Mouse (Mus musculus) layer of hippocampus, adult 9-11 months (tissue): ENCODE results near the gene Zfp358.

Experiments used
- DNase-seq: peaks from one replicate; pipeline ENCODE4 v3.0.0; 2022

Gene Zfp358

GRCm38 (mm10) chr8:3500235-3501090 lies 7.5 kb downstream of the Zfp358 start, which contains the start of gene Mcoln1:
Gene Mcoln1 (plus strand): TSS chr8:3500457.
- DNase-seq = peak; percentile 98

DNA sequence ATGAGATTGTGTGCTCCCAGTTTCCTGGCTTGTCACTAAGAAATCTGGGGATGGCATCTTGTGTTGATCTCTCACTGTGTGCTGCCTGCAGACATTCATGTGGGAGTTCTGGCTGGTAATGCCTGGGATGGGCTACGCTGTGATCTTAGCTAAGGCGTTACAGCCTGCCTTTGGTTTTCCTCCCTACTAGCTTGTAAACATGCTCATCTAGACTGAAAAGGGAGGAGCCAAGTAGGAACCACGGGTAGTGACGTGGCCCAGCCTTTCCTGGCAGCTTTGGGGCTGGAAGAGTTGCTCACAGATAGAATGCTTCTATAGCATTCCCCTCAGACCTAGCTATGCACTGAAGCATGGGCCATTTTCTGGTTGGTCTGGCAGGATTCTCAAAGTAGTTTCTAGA lies 9.3 kb downstream of the Zfp358 start:
- peak; percentile 67 for DNase-seq

DNA sequence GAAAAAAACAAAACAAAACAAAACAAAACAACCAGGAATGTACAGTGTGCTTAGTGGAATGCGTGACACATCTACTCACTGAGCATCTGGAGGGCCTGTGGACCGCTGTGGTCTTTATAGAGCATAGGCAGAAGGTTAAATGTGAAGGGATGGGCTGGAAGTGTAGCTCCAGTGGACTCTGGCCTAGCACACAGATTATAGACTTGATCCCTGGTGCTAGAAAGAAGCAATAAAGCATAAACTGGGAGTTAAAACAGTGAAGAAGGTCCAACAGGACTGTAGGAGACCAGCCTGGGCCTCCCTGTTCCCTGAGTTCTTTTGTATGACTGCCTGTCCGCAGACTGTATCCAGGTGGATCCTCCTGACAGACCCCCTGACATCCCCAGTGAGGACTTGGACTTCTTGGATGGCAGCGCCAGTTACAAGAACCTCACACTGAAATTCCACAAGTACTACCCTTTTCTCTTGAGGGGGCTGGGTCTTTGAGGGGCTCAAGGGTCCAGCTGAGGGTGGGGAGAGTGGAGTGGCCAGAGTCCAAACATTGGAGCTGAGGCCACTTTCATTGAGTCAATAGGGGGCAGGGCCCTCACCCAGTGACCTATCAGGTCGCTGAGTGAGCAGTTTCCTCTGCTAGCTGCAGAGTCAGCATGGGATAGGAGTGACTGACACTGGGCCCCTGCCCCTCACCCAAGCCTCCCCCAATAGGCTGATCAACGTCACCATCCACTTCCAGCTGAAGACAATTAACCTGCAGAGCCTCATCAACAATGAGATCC lies 15.2 kb downstream of the Zfp358 start:
- DNase-seq = no peak

DNA sequence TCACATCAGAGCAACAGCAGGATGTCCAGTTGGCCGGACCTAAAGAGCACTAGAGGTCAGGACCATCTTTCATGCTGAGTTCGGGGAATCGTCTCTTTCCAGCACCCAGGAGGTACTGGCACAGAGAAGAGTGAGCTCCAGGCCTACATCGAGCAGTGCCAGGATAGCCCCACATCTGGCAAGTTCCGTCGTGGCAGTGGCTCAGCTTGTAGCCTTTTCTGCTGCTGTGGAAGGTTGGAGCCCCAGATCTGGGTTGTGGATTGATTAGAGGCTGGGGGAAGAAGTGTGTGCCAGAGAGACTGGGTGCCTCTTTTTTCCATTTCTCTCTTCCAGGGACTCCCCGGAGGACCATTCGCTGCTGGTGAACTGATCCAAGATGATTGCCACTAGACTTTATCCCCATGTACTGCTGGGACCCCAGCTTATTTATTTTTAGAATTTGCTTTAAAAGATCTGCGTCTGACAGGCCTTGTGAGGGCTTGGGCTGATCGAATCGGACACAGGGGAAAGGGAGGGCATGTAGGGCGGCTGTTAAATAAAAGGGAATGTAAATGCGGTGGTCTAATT lies 21.8 kb downstream of the Zfp358 start:
- no peak for DNase-seq

DNA sequence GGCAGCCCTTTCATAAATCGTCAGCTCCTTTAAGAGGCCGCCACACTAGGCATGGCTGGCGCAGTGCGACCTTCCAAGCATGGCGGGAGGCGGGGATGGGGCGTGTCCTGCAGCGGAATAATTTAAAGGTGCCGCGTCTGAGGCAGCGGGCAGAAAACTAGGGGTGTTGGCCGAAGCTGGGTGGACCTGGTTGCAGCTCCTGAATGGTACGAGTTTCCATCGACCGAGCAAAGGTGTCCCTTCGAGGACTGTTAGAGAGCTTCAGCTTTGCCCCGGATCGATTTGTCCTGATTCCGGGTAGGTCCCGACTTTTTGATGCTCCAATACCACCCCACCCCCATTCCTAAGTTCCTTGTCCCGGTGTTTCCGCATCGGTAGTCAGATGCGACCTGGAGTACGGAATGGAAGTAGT lies 22.3 kb downstream of the Zfp358 start, which contains the start of gene Pnpla6:
Gene Pnpla6, plus strand, starts transcription at position 125 of the 412 bp plus-strand sequence.
- peak; percentile 87 for DNase-seq

DNA sequence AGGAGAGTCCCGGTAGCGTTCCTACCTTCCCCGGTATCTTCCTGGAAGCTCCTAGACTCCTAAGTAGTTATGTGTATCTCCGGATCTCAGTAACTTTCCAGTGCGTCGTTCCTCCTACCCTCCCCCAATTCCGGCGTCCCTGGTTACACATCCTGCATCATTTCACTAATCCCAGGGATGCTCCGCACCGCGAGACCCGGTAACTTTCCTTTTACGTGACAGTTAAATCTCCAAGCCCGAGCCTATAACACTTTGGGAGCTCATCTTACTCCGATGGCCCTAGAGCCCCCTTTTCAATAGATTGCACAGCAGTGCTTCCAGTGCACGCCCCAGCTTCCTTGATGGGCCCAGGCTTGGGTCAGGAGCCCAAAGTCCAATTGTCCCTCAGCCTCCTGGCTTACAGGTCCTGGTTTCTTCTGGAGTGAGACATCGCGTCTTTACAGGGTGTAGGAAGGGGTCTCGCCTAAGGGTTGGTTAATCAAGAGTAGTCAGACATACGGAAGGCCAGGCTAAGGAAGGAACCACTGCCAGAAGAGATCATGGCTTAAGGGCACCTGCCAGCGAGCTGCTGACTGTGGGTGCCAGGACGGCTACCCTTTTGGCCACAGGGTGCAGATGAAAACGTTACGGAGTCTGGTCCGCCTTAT lies 23.0 kb downstream of the Zfp358 start:
- peak; percentile 59 for DNase-seq

DNA sequence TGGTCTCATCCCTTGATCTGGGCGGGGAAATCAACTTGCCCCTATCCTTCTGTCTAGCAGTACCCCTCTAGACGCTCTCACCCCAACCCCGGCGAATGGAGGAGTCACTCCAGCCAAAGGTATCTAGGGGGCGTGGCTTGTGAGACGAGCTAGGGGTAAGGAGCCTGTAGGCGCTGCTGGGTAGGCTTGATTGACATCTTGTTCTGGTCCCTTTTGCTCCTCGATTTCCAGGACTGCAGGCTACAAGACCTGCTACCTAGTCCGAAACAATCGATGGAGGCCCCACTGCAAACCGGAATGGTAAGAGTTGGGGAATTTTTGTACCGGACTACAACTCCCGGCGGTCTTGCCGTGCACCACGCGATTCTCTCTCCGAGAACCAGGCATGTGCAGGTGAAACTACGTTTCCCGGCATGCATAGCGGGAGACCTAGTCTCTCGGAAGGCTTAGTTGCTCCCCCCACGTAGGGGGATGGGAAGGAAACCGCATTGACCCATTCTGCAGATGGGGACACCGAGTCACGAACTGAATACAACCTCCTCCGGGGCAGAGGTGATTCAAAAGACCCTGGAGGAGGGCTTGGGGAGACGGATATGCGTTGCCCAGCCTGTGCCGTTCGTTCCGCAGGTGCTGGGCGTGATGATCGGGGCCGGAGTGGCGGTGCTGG lies 23.6 kb downstream of the Zfp358 start:
- DNase-seq = peak; percentile 97

- DNase-seq = no peak
These were observed 24.2 kb downstream of the Zfp358 start for GRCm38 (mm10) chr8:3517117-3517495.

DNA sequence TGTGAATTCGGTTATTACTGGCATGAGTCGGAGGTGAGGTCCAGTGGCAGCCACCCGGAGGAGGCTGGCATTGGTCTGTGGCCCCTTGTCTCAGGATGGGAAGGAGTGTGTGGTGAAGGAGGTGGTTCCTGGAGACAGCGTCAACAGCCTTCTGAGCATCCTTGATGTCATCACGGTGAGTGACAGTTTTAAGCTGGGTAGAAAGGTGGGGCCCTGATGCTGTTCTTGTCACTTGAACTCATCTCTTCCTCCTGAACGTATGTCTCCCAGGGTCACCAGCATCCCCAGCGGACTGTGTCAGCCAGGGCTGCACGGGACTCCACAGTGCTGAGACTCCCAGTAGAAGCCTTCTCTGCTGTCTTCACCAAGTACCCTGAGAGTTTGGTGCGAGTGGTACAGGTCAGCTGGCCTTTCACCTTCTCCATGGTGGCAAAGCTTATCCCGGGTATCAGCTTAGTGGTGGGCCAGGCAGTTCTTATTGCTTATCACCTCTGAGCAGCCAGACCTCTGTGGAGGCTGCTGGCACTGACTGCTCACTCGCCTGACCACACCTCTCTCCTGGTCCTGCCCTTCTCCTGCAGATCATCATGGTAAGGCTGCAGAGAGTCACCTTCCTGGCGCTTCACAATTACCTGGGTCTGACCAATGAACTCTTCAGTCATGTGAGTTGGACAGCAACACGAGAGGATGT lies 29.2 kb downstream of the Zfp358 start:
- DNase-seq = no peak

DNA sequence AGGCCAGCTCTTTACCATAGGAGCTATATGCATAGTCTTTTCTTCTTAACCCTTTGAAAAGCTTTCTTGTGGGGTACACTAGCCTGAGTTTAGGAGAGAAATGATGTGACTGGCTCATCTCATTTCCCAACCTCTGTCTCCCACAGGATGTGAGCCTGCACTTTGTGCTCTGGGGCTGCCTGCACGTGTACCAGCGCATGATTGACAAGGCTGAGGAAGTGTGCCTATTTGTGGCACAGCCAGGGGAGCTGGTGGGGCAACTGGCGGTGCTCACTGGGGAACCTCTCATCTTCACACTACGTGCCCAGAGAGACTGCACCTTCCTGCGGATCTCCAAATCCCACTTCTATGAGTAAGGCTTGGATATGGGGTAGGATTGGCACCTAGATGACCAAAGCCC lies 37.9 kb downstream of the Zfp358 start:
- no peak for DNase-seq

DNA sequence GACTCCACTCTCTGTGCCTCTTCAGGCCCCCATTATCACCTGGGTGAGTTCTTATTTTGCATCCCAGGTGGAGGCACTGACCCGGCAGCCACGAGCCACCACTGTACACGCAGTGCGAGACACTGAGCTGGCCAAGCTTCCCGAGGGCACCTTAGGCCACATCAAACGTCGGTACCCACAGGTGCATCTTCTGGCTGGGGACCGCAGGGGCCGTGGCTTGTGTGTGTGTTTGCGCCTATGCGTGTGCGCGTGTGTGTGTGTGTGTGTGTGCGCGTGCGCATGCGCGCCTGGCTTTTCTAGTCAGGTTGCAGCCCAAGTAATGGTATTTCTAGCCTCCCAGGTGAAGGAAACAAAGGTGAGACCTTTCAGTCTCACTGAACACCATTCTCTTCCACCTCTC lies 39.0 kb downstream of the Zfp358 start:
- DNase-seq = no peak

DNA sequence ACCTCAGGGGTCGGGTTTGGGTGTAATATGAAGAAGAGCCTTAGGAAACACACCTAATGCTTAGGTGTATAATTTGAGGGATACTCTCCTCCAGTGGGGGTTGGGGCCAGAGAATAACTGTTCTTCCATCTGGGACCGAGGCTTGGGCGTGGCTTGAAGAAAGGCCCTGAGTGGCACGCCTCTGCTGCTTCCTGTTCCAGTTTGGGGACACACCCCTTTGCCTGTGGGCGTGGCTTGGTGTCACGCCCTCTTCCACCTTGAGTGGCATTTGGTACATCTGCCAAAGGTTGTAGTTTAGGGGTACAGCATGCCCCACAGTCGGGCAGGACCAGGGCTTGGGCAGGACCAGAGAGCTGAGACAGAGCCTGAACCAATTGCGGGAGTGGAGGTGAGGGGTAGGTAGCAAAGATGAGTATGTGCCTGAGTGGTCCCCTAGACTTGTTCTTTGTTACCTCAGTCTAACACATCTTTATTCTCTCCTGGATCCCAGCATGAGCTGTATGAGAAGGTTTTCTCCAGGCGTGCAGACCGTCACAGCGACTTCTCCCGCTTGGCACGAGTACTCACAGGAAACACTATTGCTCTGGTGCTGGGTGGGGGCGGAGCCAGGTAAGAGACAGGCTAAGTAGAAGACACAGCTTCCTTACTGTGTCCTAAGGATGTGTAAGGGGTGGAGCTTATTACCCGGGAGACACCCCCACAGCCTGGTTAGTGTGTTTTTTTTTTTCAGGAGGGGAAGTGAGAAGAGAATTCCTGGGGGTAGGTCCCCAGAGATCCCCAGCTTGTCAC lies 43.3 kb downstream of the Zfp358 start:
- DNase-seq = no peak

GRCm38 (mm10) chr8:3536940-3537339 lies 44.0 kb downstream of the Zfp358 start:
- no peak for DNase-seq

DNA sequence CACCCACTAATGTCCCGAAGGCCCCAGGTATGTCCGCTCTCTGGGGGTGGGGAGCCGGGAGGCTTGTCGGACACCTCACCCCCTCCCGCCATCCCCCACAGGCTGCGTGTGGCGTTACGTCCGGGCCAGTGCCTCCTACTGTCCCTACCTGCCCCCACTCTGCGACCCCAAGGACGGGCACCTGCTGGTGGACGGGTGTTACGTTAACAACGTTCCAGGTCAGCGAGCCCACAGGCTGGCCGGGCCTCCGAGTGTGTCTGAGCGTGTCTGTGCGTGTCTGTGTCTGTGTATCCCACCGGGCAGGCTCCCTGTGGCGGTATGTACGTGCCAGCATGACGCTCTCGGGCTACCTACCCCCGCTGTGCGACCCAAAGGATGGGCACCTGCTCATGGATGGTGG lies 44.7 kb downstream of the Zfp358 start:
- DNase-seq = no peak

- no peak for DNase-seq
These were observed 46.2 kb downstream of the Zfp358 start for GRCm38 (mm10) chr8:3539146-3539545.

DNA sequence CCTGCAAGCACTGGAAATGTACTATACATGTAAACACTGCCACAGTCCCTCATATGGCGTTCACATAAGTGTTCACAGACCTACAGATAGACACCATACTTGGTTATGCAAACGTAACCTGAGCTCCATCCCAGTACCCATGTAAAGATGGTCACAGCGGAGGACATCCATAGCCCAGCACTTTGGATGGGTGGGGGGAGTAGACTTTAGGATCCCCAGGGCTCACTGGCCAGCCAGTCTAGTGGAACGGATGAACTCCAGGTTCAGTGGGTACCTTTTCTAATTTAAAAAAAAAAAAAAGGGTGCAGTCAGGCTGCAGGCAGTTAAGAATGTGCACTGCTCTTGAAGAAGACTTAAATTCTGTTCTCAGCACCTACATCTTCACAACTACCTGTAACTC lies 47.1 kb downstream of the Zfp358 start:
- no peak for DNase-seq

GRCm38 (mm10) chr8:3546511-3546910 lies 53.6 kb downstream of the Zfp358 start:
- no peak for DNase-seq
